Mouse (Mus musculus) hindbrain, embryonic 14.5 days (tissue): Measurements from ENCODE around the gene Hs6st3. TPM values are rescaled to one million over a fixed set of nuclear protein-coding genes. Genes with fewer than 3 reads are reported as not detected.

Experiments used
- ATAC-seq: fragments of 200-750 bp; cut with Nextera tagmentation; 2 replicates; pipeline ENCODE4 v1.8.0; 2017; ENCODE audit warnings: moderate number of reproducible peaks, mild to moderate bottlenecking, moderate TSS enrichment, moderate library complexity; ENCODE audit not compliant: low FRiP score
- DNase-seq: peaks from one replicate; pipeline ENCODE4 v3.0.0-alpha.2; 2015; ENCODE audit warnings: low spot score
- H3K27ac ChIP-seq: fragments of 300-500 bp; sonication (generic); 2 replicates; pipeline ENCODE4 v1.5.1; 2014; ENCODE audit warnings: mild to moderate bottlenecking, moderate library complexity
- H3K27me3 ChIP-seq: fragments of 300-500 bp; sonication (generic); 2 replicates; pipeline ENCODE4 v1.6.1; 2014; ENCODE audit warnings: mild to moderate bottlenecking, low read length, mixed read lengths; ENCODE audit not compliant: control insufficient read depth, insufficient read depth
- H3K36me3 ChIP-seq: fragments of 300-500 bp; sonication (generic); replicated peaks from 2 replicates; pipeline ENCODE4 v1.6.1; 2014; ENCODE audit not compliant: control insufficient read depth, insufficient read depth
- H3K4me1 ChIP-seq: fragments of 300-500 bp; sonication (generic); replicated peaks from 2 replicates; pipeline ENCODE4 v1.6.1; 2014; ENCODE audit warnings: antibody characterized with exemption, low read length, mixed read lengths; ENCODE audit not compliant: control insufficient read depth, insufficient read depth
- H3K4me2 ChIP-seq: fragments of 300-500 bp; sonication (generic); replicated peaks from 2 replicates; pipeline ENCODE4 v1.6.1; 2014; ENCODE audit warnings: mild to moderate bottlenecking, moderate library complexity
- H3K4me3 ChIP-seq: fragments of 300-500 bp; sonication (generic); replicated peaks from 2 replicates; pipeline ENCODE4 v1.5.1; 2014; ENCODE audit warnings: mild to moderate bottlenecking, low read length
- H3K9ac ChIP-seq: fragments of 300-500 bp; sonication (generic); 2 replicates; pipeline ENCODE4 v1.6.1; 2014
- H3K9me3 ChIP-seq: fragments of 300-500 bp; sonication (generic); 2 replicates; pipeline ENCODE4 v1.6.1; 2016; ENCODE audit warnings: low read length; ENCODE audit not compliant: control insufficient read depth
- WGBS: fragments of 180-500 bp; shearing (Covaris S2); extraction: QIAGEN DNeasy Blood & Tissue Kit; methylation state at CpG from one replicate; pipeline ENCODE4 v1.1.7; 2014; 5-methylcytosine and 5-hydroxymethylcytosine counted together
- polyA plus RNA-seq: library from polyadenylated mRNA; unstranded; fragments of >200 nt; fragmentation: Nextera tagmentation; extraction: Ambion mirVana; gene quantifications from 2 replicates; pipeline ENCODE4 v1.2.1, GENCODE M21; 2014

The Hs6st3 gene
- polyA plus RNA-seq, 1 experiment from 2014 or later = 4.3 TPM

GRCm38 (mm10) chr14:119699982-119700381 is 561.8 kb downstream of the Hs6st3 start:
- no peak for ATAC-seq

DNA sequence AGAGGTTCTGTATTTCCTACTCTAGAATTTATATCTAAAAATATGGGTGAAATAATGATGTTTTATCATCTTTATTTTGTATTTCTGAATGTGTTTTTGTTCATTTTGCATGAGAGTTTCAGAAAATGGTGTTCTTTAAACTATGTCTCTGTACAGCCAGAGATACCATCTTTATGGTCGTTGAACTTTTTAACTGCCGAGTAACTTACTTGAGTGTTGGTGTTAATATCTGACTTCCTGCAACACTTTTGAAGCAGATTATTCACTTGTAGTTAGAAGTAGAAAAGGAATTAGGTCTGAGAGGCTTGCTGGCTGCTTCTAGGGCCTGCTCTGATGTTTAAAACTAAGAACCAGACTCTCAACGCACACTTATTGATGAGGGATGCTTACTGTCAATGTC is 576.6 kb downstream of the Hs6st3 start:
- H3K27me3 ChIP-seq = no peaks in the 10 kb centered on the region
- H3K9me3 ChIP-seq = no peaks in the 10 kb centered on the region
- H3K9ac ChIP-seq = no peak overlapping the region
- no peak for ATAC-seq
- no peak overlapping the region for H3K4me3 ChIP-seq
- no peak overlapping the region for H3K27ac ChIP-seq
- H3K4me1 ChIP-seq = no peaks in the 10 kb centered on the region
- no peak overlapping the region for H3K4me2 ChIP-seq
- no peaks in the 10 kb centered on the region for H3K36me3 ChIP-seq
- 86% methylated on average over 3 of the region's 3 CpGs for WGBS
- no peak for DNase-seq

More at GRCm38 (mm10) chr14:119699982-119700381, 561.8 kb downstream of the Hs6st3 start:
- no peak overlapping the region for H3K27ac ChIP-seq
- H3K27me3 ChIP-seq = no peaks in the 10 kb centered on the region
- 59% methylated on average over 4 of the region's 4 CpGs for WGBS
- no peak overlapping the region for H3K4me3 ChIP-seq
- no peak overlapping the region for H3K4me2 ChIP-seq
- no peaks in the 10 kb centered on the region for H3K36me3 ChIP-seq
- no peaks in the 10 kb centered on the region for H3K4me1 ChIP-seq
- no peak overlapping the region for H3K9ac ChIP-seq
- DNase-seq = no peak
- no peaks in the 10 kb centered on the region for H3K9me3 ChIP-seq

- 77% methylated on average over 1 of the region's 1 CpGs for WGBS
- no peak for DNase-seq
- no peaks in the 10 kb centered on the region for H3K9me3 ChIP-seq
- H3K36me3 ChIP-seq = no peaks in the 10 kb centered on the region
- no peak overlapping the region for H3K27ac ChIP-seq
- no peak overlapping the region for H3K9ac ChIP-seq
- no peaks in the 10 kb centered on the region for H3K27me3 ChIP-seq
- no peak for ATAC-seq
- no peak overlapping the region for H3K4me2 ChIP-seq
- no peaks in the 10 kb centered on the region for H3K4me1 ChIP-seq
- no peak overlapping the region for H3K4me3 ChIP-seq
Measured at GRCm38 (mm10) chr14:119717323-119717722, 579.2 kb downstream of the Hs6st3 start.

DNA sequence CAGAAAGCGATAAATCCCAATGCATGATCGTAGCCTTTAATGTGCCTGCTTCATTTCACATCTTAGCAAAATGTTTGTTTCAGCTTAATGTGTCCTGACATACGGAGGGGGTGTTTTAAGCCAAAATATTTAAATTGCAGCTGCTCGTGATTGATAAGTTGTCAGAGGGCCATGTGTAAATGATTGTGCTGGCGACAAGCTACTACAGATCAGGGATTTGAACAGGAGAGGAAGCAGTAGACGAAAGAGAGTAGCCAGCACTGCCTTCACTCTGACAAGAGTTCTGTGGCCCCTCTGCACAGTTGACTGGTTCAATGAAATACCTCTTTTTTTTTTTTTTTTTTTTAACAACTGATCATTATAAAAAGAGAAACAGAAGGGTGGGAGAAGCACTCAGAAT is 587.0 kb downstream of the Hs6st3 start:
- DNase-seq = no peak
- 76% methylated on average over 6 of the region's 6 CpGs for WGBS

DNA sequence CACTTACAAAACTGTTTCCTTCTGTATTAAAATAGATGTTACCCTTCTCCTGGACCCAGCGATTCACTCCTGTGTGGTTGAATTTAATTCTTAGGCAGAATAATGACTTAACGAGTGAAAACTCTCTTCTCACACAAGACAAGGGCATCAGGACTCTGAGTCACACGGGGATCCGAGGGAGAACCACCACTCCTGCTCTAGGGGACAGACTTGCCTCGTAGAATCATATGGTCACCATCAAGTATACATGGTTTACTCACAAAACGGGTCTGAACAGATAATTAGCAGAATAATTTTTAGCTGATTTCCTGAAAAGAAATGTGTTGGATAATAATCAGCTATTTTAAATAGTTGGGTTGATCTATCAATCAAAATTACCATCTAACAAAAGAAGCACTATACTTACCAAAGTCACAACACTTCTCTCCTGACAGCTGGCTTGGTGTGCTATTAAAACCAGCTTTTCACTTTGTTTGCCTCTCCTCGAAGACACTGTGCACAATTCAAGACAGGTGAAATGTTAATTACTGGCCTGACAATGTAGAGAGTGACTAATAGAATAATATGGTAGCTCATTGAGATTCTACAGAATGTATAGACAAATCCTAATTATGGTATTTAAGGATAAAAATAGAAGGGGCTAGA is 593.4 kb downstream of the Hs6st3 start:
- no peak overlapping the region for H3K4me2 ChIP-seq
- no peak for DNase-seq
- no peaks in the 10 kb centered on the region for H3K36me3 ChIP-seq
- no peaks in the 10 kb centered on the region for H3K9me3 ChIP-seq
- H3K9ac ChIP-seq = no peak overlapping the region
- WGBS = 64% methylated on average over 7 of the region's 7 CpGs
- no peak overlapping the region for H3K27ac ChIP-seq
- ATAC-seq = no peak
- H3K27me3 ChIP-seq = no peaks in the 10 kb centered on the region
- no peak overlapping the region for H3K4me3 ChIP-seq
- no peaks in the 10 kb centered on the region for H3K4me1 ChIP-seq

More for the DNA sequence above, 587.0 kb downstream of the Hs6st3 start:
- no peaks in the 10 kb centered on the region for H3K36me3 ChIP-seq
- H3K27ac ChIP-seq = no peak overlapping the region
- H3K27me3 ChIP-seq = no peaks in the 10 kb centered on the region
- no peak overlapping the region for H3K9ac ChIP-seq
- no peaks in the 10 kb centered on the region for H3K9me3 ChIP-seq
- H3K4me3 ChIP-seq = no peak overlapping the region
- no peak overlapping the region for H3K4me2 ChIP-seq
- no peak for ATAC-seq
- H3K4me1 ChIP-seq = no peaks in the 10 kb centered on the region

DNA sequence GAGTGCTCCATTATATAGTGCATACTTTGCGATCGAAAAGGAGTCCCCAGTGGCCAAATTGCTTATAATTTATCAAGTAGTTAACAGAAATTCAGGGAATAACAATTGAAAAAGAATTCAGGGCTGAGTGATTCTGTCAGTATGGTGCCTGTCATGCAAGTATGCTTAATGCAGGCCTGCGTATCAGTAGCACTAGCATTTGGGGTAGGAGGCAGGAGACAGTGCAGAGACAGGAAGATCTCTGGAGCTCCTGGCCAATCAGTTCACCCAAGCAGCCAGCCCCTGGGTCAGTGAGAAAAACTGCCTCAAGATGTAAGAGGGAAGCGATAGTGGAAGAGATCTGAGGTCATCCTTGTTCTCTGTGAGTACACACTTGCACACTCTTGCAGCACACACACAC is 594.1 kb downstream of the Hs6st3 start:
- DNase-seq (no peak), ATAC-seq (no peak)
- Histone ChIP-seq H3K36me3 (no peaks in the 10 kb centered on the region), H3K4me1 (no peaks in the 10 kb centered on the region), H3K4me2 (no peak overlapping the region), H3K9ac (no peak overlapping the region), H3K4me3 (no peak overlapping the region), H3K27me3 (no peaks in the 10 kb centered on the region), H3K9me3 (no peaks in the 10 kb centered on the region), H3K27ac (no peak overlapping the region)
- 85% methylated on average over 4 of the region's 4 CpGs for WGBS

- no peak overlapping the region for H3K4me2 ChIP-seq
- no peak overlapping the region for H3K27ac ChIP-seq
- H3K4me3 ChIP-seq = no peak overlapping the region
- H3K36me3 ChIP-seq = no peaks in the 10 kb centered on the region
- DNase-seq (no peak), ATAC-seq (no peak)
- H3K4me1 ChIP-seq = no peaks in the 10 kb centered on the region
- H3K9ac ChIP-seq = no peak overlapping the region
- H3K9me3 ChIP-seq = no peaks in the 10 kb centered on the region
- H3K27me3 ChIP-seq = no peaks in the 10 kb centered on the region
- WGBS = 84% methylated on average over 5 of the region's 5 CpGs
Measured at GRCm38 (mm10) chr14:119737408-119737961, 599.3 kb downstream of the Hs6st3 start.

- Histone ChIP-seq H3K36me3 (no peaks in the 10 kb centered on the region), H3K4me3 (no peak overlapping the region), H3K9me3 (no peaks in the 10 kb centered on the region), H3K27ac (no peak overlapping the region), H3K4me2 (no peak overlapping the region), H3K9ac (no peak overlapping the region), H3K27me3 (no peaks in the 10 kb centered on the region), H3K4me1 (no peaks in the 10 kb centered on the region)
- DNase-seq (no peak), ATAC-seq (no peak)
- 80% methylated on average over 1 of the region's 1 CpGs for WGBS
Measured at GRCm38 (mm10) chr14:119741791-119742190, 603.6 kb downstream of the Hs6st3 start.

- Histone ChIP-seq H3K4me3 (no peak overlapping the region), H3K36me3 (no peaks in the 10 kb centered on the region), H3K4me1 (no peaks in the 10 kb centered on the region), H3K27me3 (no peaks in the 10 kb centered on the region), H3K9me3 (no peaks in the 10 kb centered on the region), H3K9ac (no peak overlapping the region), H3K4me2 (no peak overlapping the region), H3K27ac (no peak overlapping the region)
- whole genome bisulfite sequencing = 85% methylated on average over 7 of the region's 7 CpGs
- ATAC-seq = no peak
- DNase-seq = no peak
Measured at GRCm38 (mm10) chr14:119761376-119761775, 623.2 kb downstream of the Hs6st3 start.

DNA sequence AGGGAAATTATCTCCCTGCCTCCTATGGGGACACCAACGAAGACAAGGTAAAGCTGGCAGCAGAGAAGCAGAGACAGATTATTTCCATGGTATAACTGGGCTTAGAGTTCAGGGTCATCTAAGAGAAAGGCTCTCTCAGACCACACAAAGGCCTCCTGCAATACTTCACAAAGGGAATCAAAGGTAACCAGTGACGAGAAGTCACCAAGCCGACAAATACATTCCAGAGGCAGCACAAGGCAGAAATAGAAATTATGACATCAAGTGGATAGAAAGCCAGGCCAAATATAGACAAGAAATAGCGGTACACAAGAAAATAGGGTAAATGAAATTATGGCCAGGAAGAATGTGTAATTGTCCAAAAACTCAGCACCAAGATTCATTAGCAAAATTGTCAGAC is 633.9 kb downstream of the Hs6st3 start:
- H3K4me3 ChIP-seq = no peak overlapping the region
- no peaks in the 10 kb centered on the region for H3K9me3 ChIP-seq
- no peak overlapping the region for H3K9ac ChIP-seq
- no peak overlapping the region for H3K4me2 ChIP-seq
- no peaks in the 10 kb centered on the region for H3K4me1 ChIP-seq
- WGBS = 64% methylated on average over 4 of the region's 4 CpGs
- ATAC-seq (no peak), DNase-seq (no peak)
- no peak overlapping the region for H3K27ac ChIP-seq
- H3K36me3 ChIP-seq = no peaks in the 10 kb centered on the region
- H3K27me3 ChIP-seq = no peaks in the 10 kb centered on the region
